Mouse (Mus musculus) liver, postnatal 0 days (tissue): ENCODE results near the gene Dera.

Source experiments
- CTCF ChIP-seq: sonication (generic); IDR thresholded peaks from 2 replicates; pipeline ENCODE4 v1.5.1; 2016; ENCODE audit warnings: antibody characterized with exemption, low read depth
- EP300 ChIP-seq: IDR thresholded peaks from 2 replicates; pipeline ENCODE4 v1.6.1; 2016; ENCODE audit warnings: antibody characterized with exemption, low read depth, mild to moderate bottlenecking

- TF ChIP-seq EP300: no peak
- no peak for TF ChIP-seq CTCF
Measured at GRCm38 (mm10) chr6:137857198-137858194, 103.2 kb downstream of the Dera start.
